Mouse (Mus musculus) central nervous system, embryonic 11.5 days (tissue): ENCODE data around the gene Vmn2r8. TPM values are rescaled to one million over a fixed set of nuclear protein-coding genes. Genes with fewer than 3 reads are reported as not detected.

ENCODE experiments used
- polyA plus RNA-seq: library from polyadenylated mRNA; depleted of rRNA; stranded (reverse); fragments of >200 nt; gene quantifications from 2 replicates; pipeline ENCODE4 v1.2.3, GENCODE M21; 2012; rRNA removed

Gene Vmn2r8
- polyA plus RNA-seq = not detected in 2 replicates

DNA sequence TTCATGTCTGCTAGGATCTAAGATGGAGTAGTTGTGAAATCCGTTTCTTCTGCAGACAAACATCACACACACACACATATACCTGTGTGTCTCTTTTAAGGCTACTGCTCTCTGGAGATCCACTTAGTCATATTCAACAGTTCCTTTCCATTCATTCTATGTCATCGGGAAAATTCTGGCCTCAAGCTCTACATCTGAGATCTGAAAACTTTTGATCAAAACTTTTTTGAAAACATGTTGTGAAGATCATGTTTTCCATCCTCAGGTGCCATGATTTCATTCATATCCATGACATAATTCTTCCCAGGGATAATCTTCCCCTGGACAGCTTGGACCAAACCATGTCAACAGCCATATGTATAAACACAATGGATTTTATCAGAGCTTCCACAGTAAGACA lies at the start of gene Vmn2r8:
Gene Vmn2r8 (minus strand): TSS at position 101 of the 400 bp plus-strand sequence.

DNA sequence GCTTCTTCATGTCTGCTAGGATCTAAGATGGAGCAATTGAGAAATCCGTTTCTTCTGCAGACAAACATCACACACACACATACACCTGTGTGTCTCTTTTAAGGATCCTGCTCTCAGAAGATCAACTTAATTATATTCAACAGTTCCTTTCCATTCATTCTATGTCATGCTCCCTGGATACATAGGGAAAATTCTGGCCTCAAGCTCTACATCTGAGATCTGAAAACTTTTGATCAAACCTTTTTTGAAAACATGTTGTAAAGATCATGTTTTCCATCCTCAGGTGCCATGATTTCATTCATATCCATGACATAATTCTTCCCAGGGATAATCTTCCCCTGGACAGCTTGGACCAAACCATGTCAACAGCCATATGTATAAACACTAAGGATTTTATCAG lies 43.9 kb upstream of the Vmn2r8 start, which contains the start of gene Vmn2r9:
Gene Vmn2r9 (minus strand): TSS at position 101 of the 400 bp plus-strand sequence.

GRCm38 (mm10) chr5:108795263-108795662 lies 13.4 kb downstream of the Vmn2r8 start, which contains the start of gene Tmed11:
TSS of gene Tmed11 (minus strand) at chr5:108795363.

DNA sequence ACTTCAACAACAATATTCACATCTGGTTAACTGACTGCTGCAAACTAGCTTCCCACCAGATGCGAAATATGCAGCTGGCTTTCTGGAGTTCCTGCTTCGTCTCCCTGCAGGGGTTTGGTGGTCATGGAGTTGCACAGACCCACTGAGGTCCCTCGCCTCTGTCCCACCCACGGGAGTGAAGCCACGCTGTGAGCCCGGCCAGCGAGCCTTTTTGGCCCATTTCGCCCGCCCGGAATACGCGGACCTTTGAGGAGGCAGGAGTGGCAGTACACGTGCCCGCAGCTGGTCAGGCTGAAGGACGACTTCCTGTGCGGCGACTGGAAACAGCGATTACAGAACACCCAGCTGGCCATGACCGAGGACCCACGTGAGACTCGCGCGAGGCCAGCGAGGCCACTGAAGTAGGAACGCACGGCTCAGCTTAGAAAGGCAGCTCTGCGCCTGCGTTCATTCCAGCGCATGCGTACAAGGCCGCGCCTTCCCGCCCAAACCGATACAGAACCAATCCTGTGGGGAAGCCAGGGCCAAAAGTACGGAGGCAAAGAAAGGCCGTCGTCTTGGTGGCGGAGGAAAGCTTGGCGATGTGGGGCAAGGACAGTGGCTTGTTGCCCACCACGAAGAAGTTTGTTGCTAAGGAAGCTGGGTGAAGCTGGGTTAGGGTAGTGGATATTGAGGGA lies 33.9 kb downstream of the Vmn2r8 start, which contains the start of gene Rnf212:
Gene Rnf212 (minus strand): TSS at position 353 of the 677 bp plus-strand sequence.

Other genes with a start within 250 kb of the Vmn2r8 start
- 48.8 and 55.8 TPM in 2 replicates for gene Gak, start 179.1 kb downstream of the Vmn2r8 start, polyA plus RNA-seq
- 11.6 and 22.1 TPM in 2 replicates for gene Tmem175, start 179.1 kb downstream of the Vmn2r8 start, polyA plus RNA-seq
- 7.6 and 10.5 TPM in 2 replicates for gene Idua, start 148.5 kb downstream of the Vmn2r8 start, polyA plus RNA-seq
- 30.4 and 34.8 TPM in 2 replicates for gene Dgkq, start 139.2 kb downstream of the Vmn2r8 start, polyA plus RNA-seq
- 1.5 and 1.7 TPM in 2 replicates for gene Slc26a1, start 133.3 kb downstream of the Vmn2r8 start, polyA plus RNA-seq
- 37.8 and 62.2 TPM in 2 replicates for gene Fgfrl1, start 116.5 kb downstream of the Vmn2r8 start, polyA plus RNA-seq
- 0.60 and 1.1 TPM in 2 replicates for gene Rnf212, start 33.9 kb downstream of the Vmn2r8 start, polyA plus RNA-seq
- gene Tmed11, start 13.5 kb downstream of the Vmn2r8 start, polyA plus RNA-seq = not detected in 2 replicates
- not detected in 2 replicates for gene Vmn2r9, start 43.8 kb upstream of the Vmn2r8 start, polyA plus RNA-seq
- not detected in 2 replicates for gene Vmn2r10, start 197.7 kb upstream of the Vmn2r8 start, polyA plus RNA-seq